Mouse (Mus musculus) neural tube, embryonic 11.5 days (tissue): ENCODE results near the gene Bod1l. TPM values are rescaled to one million over a fixed set of nuclear protein-coding genes. Genes with fewer than 3 reads are reported as not detected.

ENCODE experiments used
- ATAC-seq: fragments of 200-750 bp; cut with Nextera tagmentation; 2 replicates; pipeline ENCODE4 v1.8.0; 2017; ENCODE audit warnings: moderate number of reproducible peaks, mild to moderate bottlenecking, moderate TSS enrichment, moderate library complexity; ENCODE audit not compliant: insufficient read depth, low FRiP score, low TSS enrichment
- DNase-seq: peaks from one replicate; pipeline ENCODE4 v3.0.0-alpha.2; 2015; ENCODE audit warnings: low spot score
- H3K27ac ChIP-seq: fragments of 300-500 bp; sonication (generic); 2 replicates; pipeline ENCODE4 v1.5.1; 2014; ENCODE audit warnings: low read depth, mild to moderate bottlenecking, low read length
- H3K27me3 ChIP-seq: fragments of 300-500 bp; sonication (generic); 2 replicates; pipeline ENCODE4 v1.6.1; 2014; ENCODE audit warnings: mild to moderate bottlenecking, low read length, mixed read lengths; ENCODE audit not compliant: control insufficient read depth, insufficient read depth
- H3K36me3 ChIP-seq: fragments of 300-500 bp; sonication (generic); 2 replicates; pipeline ENCODE4 v1.6.1; 2014; ENCODE audit warnings: mild to moderate bottlenecking, low read length, moderate library complexity, mixed read lengths; ENCODE audit not compliant: control insufficient read depth, insufficient read depth
- H3K4me1 ChIP-seq: fragments of 300-500 bp; sonication (generic); 2 replicates; pipeline ENCODE4 v1.6.1; 2014; ENCODE audit warnings: low read length, mixed read lengths; ENCODE audit not compliant: control insufficient read depth, insufficient read depth
- H3K4me2 ChIP-seq: fragments of 300-500 bp; sonication (generic); 2 replicates; pipeline ENCODE4 v1.6.1; 2014; ENCODE audit warnings: low read depth, mild to moderate bottlenecking, moderate library complexity
- H3K4me3 ChIP-seq: fragments of 300-500 bp; sonication (generic); 2 replicates; pipeline ENCODE4 v1.5.1; 2014; ENCODE audit warnings: low read depth, low read length
- H3K9ac ChIP-seq: fragments of 300-500 bp; sonication (generic); 2 replicates; pipeline ENCODE4 v1.6.1; 2014; ENCODE audit warnings: mild to moderate bottlenecking, low read length
- H3K9me3 ChIP-seq: fragments of 300-500 bp; sonication (generic); 2 replicates; pipeline ENCODE4 v1.6.1; 2016; ENCODE audit warnings: low read length; ENCODE audit not compliant: control insufficient read depth
- WGBS: fragments of 180-500 bp; shearing (Covaris S2); extraction: QIAGEN DNeasy Blood & Tissue Kit; methylation state at CpG from one replicate; pipeline ENCODE4 v1.1.7; 2014; 5-methylcytosine and 5-hydroxymethylcytosine counted together
- polyA plus RNA-seq: library from polyadenylated mRNA; unstranded; fragments of >200 nt; fragmentation: Nextera tagmentation; extraction: Ambion mirVana; gene quantifications from 2 replicates; pipeline ENCODE4 v1.2.1, GENCODE M21; 2014

Bod1l gene
- polyA plus RNA-seq, 1 experiment from 2014 or later, result 22.9 TPM

GRCm38 (mm10) chr5:41845558-41845937 lies 1.4 kb upstream of the Bod1l start:
- H3K9me3 ChIP-seq, result no peaks in the 10 kb centered on the region
- H3K27ac ChIP-seq, result no peak overlapping the region
- peaks cover 7% of the 10 kb centered on the region; the same call in 1 of the 2 replicates for H3K4me1 ChIP-seq
- no peaks in the 10 kb centered on the region for H3K36me3 ChIP-seq
- ATAC-seq, result no peak
- no peak for DNase-seq
- no peak overlapping the region for H3K9ac ChIP-seq
- H3K4me3 ChIP-seq, result no peak overlapping the region
- no peak overlapping the region for H3K4me2 ChIP-seq
- no peaks in the 10 kb centered on the region for H3K27me3 ChIP-seq
- WGBS, result 77% methylated on average over 2 of the region's 2 CpGs

DNA sequence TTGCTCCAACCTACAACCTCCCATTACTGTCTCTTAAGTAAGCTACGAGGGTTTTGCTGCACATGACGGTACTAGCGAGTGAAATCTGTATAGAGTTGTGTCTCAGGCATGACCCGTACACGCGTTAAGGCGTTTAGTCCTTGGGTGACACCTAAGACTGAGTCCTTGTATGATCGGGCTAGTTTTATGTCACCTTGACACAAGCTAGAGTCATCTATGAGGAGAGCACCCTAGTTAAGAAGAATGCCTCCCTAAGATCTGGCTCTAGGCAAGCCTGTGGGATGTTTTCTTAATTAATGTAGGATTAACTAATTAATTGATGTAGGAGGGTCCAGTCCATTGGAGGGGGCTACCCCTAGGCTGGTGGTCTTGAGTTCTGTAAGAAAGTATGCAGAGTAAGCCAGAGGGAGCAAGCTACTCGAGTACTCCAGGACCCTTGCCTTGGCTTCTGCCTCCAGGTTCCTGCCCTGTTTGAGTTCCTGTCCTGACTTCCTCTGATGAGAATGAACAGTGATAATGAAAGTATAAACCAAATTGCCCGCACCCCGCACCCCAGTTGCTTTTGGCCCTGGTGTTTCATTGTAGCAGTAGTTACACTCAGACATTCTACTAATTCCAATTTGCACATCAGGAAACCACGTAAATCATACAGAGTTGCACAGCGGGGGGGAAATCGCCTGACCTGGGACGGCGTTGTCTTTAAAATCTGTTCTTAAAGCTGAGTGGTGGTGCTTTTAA lies 874 bp upstream of the Bod1l start:
- Histone ChIP-seq H3K4me3 (peak overlapping the region; percentile 99), H3K9me3 (no peaks in the 10 kb centered on the region), H3K27me3 (no peaks in the 10 kb centered on the region), H3K4me2 (peak overlapping the region; percentile 45), H3K4me1 (peaks cover 7% of the 10 kb centered on the region; the same call in 1 of the 2 replicates), H3K27ac (no peak overlapping the region), H3K36me3 (no peaks in the 10 kb centered on the region), H3K9ac (peak overlapping the region; percentile 31; the same call in 1 of the 2 replicates)
- ATAC-seq (peak; percentile 40), DNase-seq (peak; percentile 21)
- 27% methylated on average over 16 of the region's 16 CpGs for WGBS

GRCm38 (mm10) chr5:41843419-41844146 lies 532 bp downstream of the Bod1l start:
- H3K9me3 ChIP-seq, result no peaks in the 10 kb centered on the region
- 0 out of 2 replicates have a peak overlapping the region, but pooled peaks have one; percentile 44 for H3K27ac ChIP-seq
- WGBS, result 1% methylated on average over 38 of the region's 46 CpGs
- ATAC-seq (peak; percentile 72; the same call in 1 of the 2 replicates), DNase-seq (no peak)
- H3K4me3 ChIP-seq, result peak overlapping the region; percentile 99
- H3K4me1 ChIP-seq, result peaks cover 7% of the 10 kb centered on the region; the same call in 1 of the 2 replicates
- peak overlapping the region; percentile 93 for H3K9ac ChIP-seq
- H3K27me3 ChIP-seq, result no peaks in the 10 kb centered on the region
- H3K36me3 ChIP-seq, result no peaks in the 10 kb centered on the region
- H3K4me2 ChIP-seq, result peak overlapping the region; percentile 80

- Histone ChIP-seq H3K27ac (no peak overlapping the region), H3K27me3 (no peaks in the 10 kb centered on the region), H3K4me2 (peak overlapping the region; percentile 80), H3K4me1 (peaks cover 7% of the 10 kb centered on the region; the same call in 1 of the 2 replicates), H3K9me3 (no peaks in the 10 kb centered on the region), H3K4me3 (peak overlapping the region; percentile 99), H3K36me3 (no peaks in the 10 kb centered on the region), H3K9ac (no peak overlapping the region)
- WGBS, result 57% methylated on average over 5 of the region's 5 CpGs
- ATAC-seq, result no peak
- DNase-seq, result no peak
Measured at GRCm38 (mm10) chr5:41842681-41843080, 1.4 kb downstream of the Bod1l start.

GRCm38 (mm10) chr5:41841735-41842134 lies 2.4 kb downstream of the Bod1l start:
- Histone ChIP-seq H3K4me3 (no peak overlapping the region), H3K27ac (no peak overlapping the region), H3K4me2 (no peak overlapping the region), H3K27me3 (no peaks in the 10 kb centered on the region), H3K36me3 (no peaks in the 10 kb centered on the region), H3K9ac (no peak overlapping the region), H3K9me3 (no peaks in the 10 kb centered on the region), H3K4me1 (peaks cover 7% of the 10 kb centered on the region; the same call in 1 of the 2 replicates)
- DNase-seq, result no peak
- 85% methylated on average over 5 of the region's 5 CpGs for WGBS
- no peak for ATAC-seq

- H3K9ac ChIP-seq, result no peak overlapping the region
Measured at GRCm38 (mm10) chr5:41830100-41830499, 14.0 kb downstream of the Bod1l start.

DNA sequence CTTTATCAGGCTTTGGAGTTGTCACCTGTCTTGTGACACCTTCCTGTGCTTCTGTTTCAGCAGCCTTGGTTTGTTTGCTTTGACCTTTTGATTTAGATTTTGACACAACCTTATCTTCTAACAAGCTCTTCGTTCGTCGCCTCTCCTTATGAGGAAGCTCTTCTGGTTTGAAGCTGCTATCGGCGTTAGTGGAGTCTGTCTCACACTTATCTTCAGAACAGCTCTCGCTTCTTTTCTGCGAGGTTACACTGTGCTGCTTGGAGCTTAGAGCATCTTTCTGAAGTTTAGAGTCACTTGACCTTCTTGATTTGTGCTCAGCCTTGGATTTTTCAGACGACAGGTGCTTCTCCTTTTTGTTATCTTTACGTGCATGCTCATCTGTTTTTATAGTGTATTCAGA lies 23.0 kb downstream of the Bod1l start:
- ATAC-seq (no peak), DNase-seq (no peak)
- 94% methylated on average over 9 of the region's 9 CpGs for WGBS
- Histone ChIP-seq H3K4me3 (no peak overlapping the region), H3K9ac (no peak overlapping the region), H3K4me1 (no peaks in the 10 kb centered on the region), H3K9me3 (no peaks in the 10 kb centered on the region), H3K36me3 (peaks cover 15% of the 10 kb centered on the region), H3K4me2 (no peak overlapping the region), H3K27ac (no peak overlapping the region), H3K27me3 (no peaks in the 10 kb centered on the region)

More at GRCm38 (mm10) chr5:41830100-41830499, 14.0 kb downstream of the Bod1l start:
- Histone ChIP-seq H3K27ac (no peak overlapping the region), H3K4me1 (no peaks in the 10 kb centered on the region), H3K4me3 (no peak overlapping the region), H3K4me2 (no peak overlapping the region), H3K27me3 (no peaks in the 10 kb centered on the region), H3K9me3 (no peaks in the 10 kb centered on the region), H3K36me3 (peaks cover 6% of the 10 kb centered on the region)
- no peak for DNase-seq
- no peak for ATAC-seq
- WGBS, result 93% methylated on average over 2 of the region's 2 CpGs

GRCm38 (mm10) chr5:41820530-41820929 lies 23.6 kb downstream of the Bod1l start:
- ATAC-seq (no peak), DNase-seq (no peak)
- no peak overlapping the region for H3K4me3 ChIP-seq
- H3K36me3 ChIP-seq, result peaks cover 16% of the 10 kb centered on the region
- H3K9me3 ChIP-seq, result no peaks in the 10 kb centered on the region
- no peaks in the 10 kb centered on the region for H3K27me3 ChIP-seq
- WGBS, result 90% methylated on average over 3 of the region's 3 CpGs
- H3K4me2 ChIP-seq, result no peak overlapping the region
- no peak overlapping the region for H3K27ac ChIP-seq
- H3K9ac ChIP-seq, result no peak overlapping the region
- H3K4me1 ChIP-seq, result no peaks in the 10 kb centered on the region
